15 mouse cellular contexts compared by ENCODE assay signal in the genomic region with DNA sequence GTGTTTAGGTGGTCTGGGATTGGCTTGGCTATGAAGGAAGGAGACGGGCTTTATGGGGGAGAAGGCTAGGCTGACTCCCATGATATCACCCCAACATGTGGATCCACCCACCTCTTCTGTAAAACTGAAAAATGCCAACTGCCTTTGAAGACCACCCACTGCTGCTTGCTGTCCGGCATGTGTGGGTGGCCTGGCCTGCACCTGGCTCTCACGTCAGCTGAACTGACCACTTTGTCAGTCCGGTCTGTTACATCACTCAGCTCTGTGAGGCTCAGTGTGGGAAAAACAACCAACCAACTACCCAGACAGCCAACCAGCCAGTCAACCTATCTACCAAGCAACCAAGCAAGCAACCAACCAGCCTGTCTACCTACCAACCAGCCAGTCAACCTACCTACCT.
DNase-seq lines count a peak whose midpoint lies in the region; TF ChIP-seq lines count a peak whose summit lies in the region.
"Had no signal": no experiment of that assay in that cellular context is flagged by ENCODE, and none has a peak within 500 bp of the region (broad histone marks: within the 10 kb centered on the region; RNA-seq: fewer than 3 reads in every experiment).

No protein-coding gene starts in this region.

- DNase-seq in testis, postnatal 10 days (ENCODE audit: low spot score): no peak
- no peak for DNase-seq in kidney, adult 11 months
- DNase-seq: adrenal gland, adult 8-10 months; adrenal gland, postnatal 10 days; adrenal gland, postnatal 14 days; adrenal gland, postnatal 25 days; B cell, adult 2 months; cerebellum, adult 11 months; cerebellum, adult 11-12 months; cerebellum, adult 18-20 months had no signal

- H3K36me3 ChIP-seq in testis, adult 2 months (ENCODE audit: control insufficient read depth, insufficient read depth, low read length): no peaks in the 10 kb centered on the region
- no peaks in the 10 kb centered on the region for H3K36me3 ChIP-seq in myocyte (ENCODE audit: control insufficient read depth, insufficient read depth)
- H3K36me3 ChIP-seq: G1E had no signal

- H3K79me2 ChIP-seq in myocyte (ENCODE audit: control insufficient read depth, insufficient read depth): no peaks in the 10 kb centered on the region

- H3K4me3 ChIP-seq in testis, adult 2 months (ENCODE audit: control insufficient read depth, low read depth, low read length): peak overlapping the region; percentile 44
- no peak overlapping the region for H3K4me3 ChIP-seq in myocyte

- H3K4me1 ChIP-seq in testis, adult 2 months (ENCODE audit: control insufficient read depth, insufficient read depth, low read length): no peaks in the 10 kb centered on the region

- TF ChIP-seq POLR2A in testis, adult 2 months (IDR thresholded peaks at IDR 0.05; ENCODE audit: control insufficient read depth, low read depth, low read length): peak; percentile 78; the same call in 1 of the 2 replicates
- TF ChIP-seq POLR2A in myocyte (IDR thresholded peaks at IDR 0.05; ENCODE audit: insufficient read length, low read depth): no peak

- peak overlapping the region; percentile 54 for H3K27ac ChIP-seq in testis, adult 2 months (ENCODE audit: control insufficient read depth, insufficient read depth, low read depth, low read length)

- H3ac ChIP-seq in myocyte (ENCODE audit: control insufficient read depth, insufficient read length): no peak overlapping the region

- H3K4me2 ChIP-seq in myocyte (ENCODE audit: low read depth): no peak overlapping the region

- no peaks in the 10 kb centered on the region for H3K27me3 ChIP-seq in testis, adult 2 months (ENCODE audit: control insufficient read depth, insufficient read depth, low read length)
- no peaks in the 10 kb centered on the region for H3K27me3 ChIP-seq in myocyte (ENCODE audit: control insufficient read depth, insufficient read depth, insufficient read length)
- H3K27me3 ChIP-seq: CH12.LX, Patski had no signal

- TF ChIP-seq CTCF in testis, adult 2 months (IDR thresholded peaks at IDR 0.05; ENCODE audit: control insufficient read depth, insufficient read depth, insufficient replicate concordance, low read depth, low read length): no peak

TF ChIP-seq in myocyte, 11 proteins besides CTCF, POLR2A, EP300 and RAD21:
- TF ChIP-seq MYOG (IDR thresholded peaks at IDR 0.05; ENCODE audit: control insufficient read depth in 1 of 3, insufficient read depth in 1 of 3, insufficient read length in 2 of 3, low read depth in 2 of 3) (peak in 2 of 3 experiments; percentile 80 to 87), MYOD1 (IDR thresholded peaks at IDR 0.05; ENCODE audit: control insufficient read depth in 1 of 3, insufficient read length in 2 of 3, low read depth in 2 of 3) (peak in 2 of 3 experiments; percentile 98 to 99), CEBPB (IDR thresholded peaks at IDR 0.05; ENCODE audit: insufficient read depth, poor library complexity, severe bottlenecking) (no peak), POLR2AphosphoS2 (IDR thresholded peaks at IDR 0.05; ENCODE audit: insufficient read length, low read depth) (no peak), TCF3 (IDR thresholded peaks at IDR 0.05; ENCODE audit: insufficient read length, low read depth) (no peak), REST (IDR thresholded peaks at IDR 0.05; ENCODE audit: insufficient read depth, insufficient read length) (no peak)
TF ChIP-seq in myocyte: peak in this region for 2.
